Mouse (Mus musculus) lung, postnatal 36 days (tissue): Measurements from ENCODE around the gene Nudt21.

Experiments used
- DNase-seq: peaks from one replicate; pipeline ENCODE4 v3.0.0; 2022; ENCODE audit warnings: mixed read lengths

Nudt21 gene

DNA sequence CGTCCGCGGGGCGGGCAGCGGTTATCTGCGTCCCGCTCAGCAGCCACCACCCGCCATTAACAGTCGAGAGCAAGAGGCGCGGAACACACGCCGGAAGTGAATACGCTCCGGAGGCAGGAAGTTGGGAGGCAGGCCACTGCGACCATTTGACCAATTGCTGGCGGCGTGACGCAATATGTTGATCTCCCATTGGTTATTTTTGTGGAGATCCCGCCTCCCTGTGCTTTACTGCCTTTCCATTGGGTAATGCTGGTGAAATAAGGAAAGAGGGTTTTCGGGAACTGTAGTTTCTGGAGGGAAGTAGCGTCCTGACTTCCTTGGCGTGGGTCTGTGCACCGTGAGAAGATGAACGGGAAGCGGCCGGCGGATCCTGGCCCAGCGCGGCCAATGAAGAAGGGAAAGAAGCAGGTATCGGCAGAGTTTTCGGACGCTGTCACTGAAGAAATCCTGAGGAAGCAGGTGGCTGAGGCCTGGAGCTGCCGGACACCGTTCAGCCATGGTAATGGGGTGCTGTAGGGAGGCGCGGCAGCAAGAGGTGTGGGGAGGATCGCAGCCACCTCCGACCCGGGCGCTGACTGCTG, at the start of gene Nudt21, which contains the start of gene Ogfod1:
TSS of gene Nudt21 (minus strand) at position 88 of the 581 bp plus-strand sequence.
TSS of gene Ogfod1 (plus strand) at position 255 of the 581 bp plus-strand sequence.
- DNase-seq: peak; percentile 98

DNA sequence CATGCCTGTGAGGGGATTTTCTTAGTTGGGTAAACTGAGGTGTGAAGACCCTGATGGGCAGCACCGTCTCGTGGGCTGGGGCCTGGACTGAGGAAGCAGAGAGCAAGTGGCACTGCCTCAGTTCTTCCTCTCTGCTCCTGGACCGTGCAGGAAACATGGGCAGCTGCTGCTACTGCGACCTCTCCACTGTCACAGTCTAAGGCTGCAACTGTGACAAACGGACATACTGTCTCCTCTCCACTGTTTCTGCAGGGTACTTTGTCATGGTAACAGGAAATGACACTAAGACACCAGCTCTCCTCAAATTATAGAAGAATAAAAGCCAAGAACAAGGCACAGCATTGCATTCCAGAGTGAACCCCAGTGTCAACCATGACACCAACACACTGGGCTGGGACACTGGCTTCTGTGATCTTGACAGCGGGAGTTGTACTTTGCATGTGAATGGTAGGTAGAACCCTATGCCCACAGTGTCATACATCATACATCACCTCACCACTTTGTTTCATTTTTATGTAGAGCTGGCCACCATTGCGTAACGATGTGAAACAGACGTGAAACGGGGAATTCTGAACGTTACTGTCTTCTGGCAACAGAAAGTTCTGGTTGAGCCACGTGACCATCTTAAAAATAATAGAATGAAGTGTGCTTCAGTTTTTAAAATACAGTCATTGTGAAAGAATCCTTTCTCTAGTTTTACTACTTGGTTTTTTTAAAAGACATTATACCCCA, 39.8 kb upstream of the Nudt21 start:
- no peak for DNase-seq

DNA sequence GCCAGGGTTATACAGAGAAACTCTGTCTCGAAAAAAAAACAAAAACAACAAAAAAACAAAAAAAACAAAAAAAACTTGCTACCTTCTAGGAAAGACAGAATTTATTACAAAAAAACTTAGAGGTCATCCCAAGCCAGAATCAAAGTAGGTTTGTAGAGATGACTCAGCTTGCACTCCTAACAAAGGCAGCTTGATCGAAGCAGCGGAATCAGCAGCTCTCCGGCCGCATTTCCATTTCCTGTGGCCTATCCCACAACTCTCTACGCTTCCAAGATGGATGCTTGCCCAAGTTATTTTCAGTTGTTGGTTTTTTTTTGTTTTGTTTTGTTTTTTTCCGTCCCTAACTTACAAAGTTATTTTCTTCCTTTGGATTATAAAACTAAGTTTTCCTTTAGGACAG, 32.0 kb upstream of the Nudt21 start:
- no peak for DNase-seq

DNA sequence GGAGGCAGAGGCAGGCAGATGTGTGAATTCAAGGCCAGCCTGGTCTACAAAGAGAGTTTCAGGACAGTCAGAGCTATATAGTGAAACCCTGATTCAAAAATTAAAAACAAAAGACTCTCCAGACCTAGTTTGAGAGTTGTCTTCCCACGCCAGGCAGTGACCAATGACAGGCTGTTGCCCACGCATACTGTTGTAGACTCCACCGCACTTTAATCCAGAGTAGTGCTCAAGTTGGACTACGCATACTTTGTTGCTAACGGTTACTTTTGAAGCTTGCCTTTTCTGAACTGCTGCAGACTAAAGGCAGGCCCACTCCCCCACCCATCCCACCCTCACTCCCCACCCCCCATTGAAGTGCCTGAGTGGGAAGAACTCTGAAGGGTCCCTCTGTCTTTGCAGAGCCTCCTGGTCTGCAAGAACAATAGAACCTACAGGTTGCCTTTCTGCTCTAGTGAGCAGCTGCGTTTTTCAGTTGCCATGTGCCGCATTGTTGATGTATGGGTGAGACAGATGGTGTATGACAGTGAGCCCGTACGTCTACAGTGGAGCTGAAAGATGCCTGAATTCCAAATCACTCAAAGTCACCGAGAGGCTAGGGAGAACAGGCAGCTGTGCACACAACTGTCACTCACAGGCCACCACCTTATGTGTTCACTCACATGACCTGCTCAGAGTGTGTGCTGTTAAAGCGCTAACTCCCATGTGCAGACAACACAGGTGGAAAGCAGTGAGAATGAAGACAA, 29.5 kb upstream of the Nudt21 start:
- DNase-seq: no peak

DNA sequence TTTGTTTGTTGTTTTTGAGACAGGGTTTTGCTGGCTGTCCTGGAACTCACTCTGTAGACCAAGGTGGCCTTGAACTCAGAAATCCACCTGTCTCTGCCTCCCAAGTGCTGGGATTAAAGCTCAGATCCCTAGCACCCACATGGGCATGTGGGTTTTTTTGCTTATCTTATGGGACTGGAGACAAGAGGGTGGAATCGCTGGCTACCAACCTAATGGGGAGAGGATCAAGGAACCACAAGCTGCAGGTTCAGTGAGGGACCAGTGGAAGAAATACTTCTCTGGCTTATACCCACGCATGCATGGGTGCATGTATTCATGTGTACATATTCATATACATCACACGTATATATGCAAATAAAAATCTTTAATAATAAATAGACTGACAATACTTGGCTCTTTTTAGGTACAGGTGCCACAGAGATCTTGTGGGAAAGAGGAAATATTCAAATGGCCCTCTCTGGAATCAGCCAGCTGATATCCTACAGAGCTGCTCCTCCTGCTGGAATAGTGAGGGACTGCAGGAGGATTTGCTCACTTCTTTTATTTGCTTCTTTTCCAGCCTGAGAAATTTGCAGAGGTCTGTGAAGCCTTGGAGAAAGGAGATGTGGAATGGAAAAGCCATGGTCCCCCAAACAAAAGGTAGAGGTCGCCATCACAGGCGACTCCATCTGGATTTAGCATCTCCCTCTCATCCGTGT, 20.5 kb upstream of the Nudt21 start:
- DNase-seq: peak; percentile 72

DNA sequence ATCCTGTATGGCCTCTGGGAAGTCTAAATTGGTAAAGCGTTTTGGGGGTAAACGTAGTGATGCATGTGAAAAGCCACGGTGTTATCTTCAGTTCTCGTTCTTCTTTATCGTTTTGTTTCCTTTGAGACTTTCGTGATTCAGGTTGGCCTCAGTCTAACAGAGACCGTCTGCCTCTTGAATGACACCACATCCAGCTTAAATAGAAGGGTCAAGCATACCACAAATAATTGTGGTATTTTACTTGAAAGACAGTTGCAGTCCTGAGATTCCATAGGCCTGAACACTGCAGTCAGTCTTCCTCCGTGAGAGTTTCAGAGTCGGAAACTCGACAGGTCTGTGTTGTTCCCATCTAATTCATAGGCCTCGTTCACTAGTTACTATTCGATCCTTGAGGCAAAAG, 15.9 kb upstream of the Nudt21 start:
- no peak for DNase-seq

DNA sequence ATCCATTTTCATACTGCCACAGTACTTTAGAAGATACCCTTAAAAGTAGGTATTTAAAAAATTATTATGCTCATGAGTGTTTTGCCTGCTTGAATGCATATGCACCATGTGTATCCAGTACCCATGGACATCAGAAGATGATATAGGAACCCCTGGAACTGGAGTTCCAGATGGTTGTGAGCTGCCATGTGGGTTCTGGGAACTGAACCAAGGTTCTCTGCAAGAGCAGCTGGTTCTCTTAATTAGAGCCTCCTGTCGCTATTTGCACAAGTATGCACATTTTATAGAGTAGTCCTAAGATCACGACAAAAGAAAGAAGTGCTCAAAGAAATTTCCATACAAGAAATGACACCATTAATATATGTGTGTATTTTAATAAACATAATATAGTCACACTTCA, 11.0 kb upstream of the Nudt21 start:
- no peak for DNase-seq

DNA sequence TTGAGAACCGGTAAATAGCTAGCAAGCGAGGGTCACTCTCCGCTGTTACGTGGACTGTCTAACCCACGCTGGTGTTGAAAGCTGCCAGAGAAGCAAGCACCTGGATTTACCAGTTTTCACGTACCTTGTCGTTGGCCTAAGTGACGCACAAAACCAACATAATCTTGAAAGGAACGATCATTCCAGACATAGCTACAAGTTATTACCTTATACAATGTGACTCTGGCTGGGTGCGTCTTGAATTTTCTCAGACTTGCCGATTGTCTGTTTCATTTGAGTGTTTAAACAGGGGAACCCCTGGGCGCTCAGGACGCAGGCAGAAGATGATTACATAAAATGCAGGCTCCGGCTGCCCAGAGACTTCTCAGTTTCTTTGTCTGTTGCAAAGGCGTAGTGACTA, 975 bp upstream of the Nudt21 start:
- DNase-seq: peak; percentile 40

DNA sequence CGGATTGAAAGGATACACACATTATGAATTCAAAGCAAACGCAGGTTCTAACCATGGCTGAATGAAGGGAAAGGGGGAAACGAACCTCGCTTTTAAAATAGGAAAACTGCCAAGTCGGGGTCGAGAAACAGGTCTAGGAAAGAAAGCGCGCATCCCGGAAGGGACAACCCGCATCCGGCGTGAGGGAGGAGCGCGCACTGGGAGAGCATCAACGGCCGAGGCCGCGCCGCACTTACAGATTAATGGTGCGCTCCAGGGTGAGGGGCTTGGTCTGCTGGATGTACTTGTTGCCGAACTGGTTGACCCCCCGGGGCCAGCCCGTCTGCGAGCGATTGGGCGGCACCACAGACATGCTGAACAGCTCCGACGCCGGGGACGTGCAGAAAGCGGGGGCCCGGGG, 290 bp downstream of the Nudt21 start:
- DNase-seq: peak; percentile 63

DNA sequence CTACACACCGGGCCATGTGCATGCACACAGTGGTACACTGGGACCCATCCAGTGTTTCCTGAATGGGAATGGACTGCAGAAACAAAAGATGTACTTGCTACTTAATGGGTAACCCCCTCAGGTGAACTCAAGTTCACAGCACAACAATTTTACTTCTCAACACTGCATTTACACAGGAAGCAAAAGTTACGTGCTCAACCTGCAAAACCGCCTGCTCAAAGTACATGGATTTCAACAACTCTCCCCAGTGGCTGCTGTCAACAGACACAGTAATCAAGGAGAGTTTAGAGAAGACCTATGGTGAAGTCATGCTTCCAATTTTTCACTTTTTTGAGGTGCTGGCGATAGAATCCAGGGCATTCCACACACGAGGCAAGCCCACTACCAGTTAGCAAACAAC, 1.6 kb downstream of the Nudt21 start:
- DNase-seq: no peak

DNA sequence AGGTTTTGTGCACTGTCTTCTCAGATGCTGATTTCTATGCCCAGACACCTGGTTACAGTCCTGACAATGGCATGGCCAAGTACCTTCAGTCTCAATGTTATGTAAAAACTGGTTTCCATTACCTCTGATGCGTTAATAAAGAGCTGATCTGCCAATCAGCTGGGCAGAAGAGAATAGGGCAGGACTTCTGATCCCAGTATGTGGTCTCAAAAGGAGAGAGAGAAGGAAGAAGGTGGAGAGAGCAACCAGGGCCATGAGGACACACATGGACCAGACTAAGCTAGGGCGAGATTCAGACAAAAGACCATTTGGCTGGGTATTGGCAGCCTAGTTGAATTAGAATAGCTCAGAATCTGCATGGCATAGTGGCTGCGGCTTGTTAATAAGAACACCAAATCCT, 3.2 kb downstream of the Nudt21 start:
- DNase-seq: no peak

DNA sequence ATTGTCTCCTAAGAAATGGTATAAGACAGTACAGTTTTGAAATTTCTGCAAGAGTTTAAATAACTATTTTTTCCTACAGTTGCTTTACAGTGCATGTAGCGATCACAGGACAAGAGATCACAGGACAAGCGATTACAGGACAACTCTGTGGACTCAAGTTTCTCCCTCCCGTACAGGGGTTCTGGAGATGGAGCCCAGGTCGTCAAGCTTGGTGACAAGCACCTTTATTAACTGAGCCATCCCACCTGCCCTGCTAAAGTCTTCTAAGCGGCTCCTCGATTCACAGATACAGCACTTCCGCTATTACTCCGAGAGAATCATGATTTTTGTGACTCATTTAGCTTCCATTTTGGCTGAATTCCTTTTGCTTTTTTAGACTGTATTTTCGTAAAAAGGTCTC, 7.1 kb downstream of the Nudt21 start:
- no peak for DNase-seq

DNA sequence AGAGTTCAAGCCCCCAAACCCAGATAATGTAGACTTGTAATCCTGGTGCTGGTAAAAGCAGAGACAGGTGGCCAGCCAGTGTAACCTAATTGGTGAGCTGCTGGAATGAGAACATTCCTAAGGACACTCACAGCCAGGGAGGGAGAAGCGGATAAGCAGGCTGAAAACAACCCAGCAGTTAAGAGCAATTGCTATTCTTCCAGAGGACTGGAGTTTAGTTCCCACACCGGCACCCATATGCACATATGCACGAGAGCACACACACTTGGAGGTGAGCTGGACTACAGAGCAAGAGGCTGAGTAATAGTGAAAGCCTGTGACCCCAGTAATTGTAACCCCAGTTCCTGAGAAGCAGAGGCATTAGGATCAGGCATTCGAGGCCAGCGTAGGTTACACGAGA, 12.9 kb downstream of the Nudt21 start:
- no peak for DNase-seq

DNA sequence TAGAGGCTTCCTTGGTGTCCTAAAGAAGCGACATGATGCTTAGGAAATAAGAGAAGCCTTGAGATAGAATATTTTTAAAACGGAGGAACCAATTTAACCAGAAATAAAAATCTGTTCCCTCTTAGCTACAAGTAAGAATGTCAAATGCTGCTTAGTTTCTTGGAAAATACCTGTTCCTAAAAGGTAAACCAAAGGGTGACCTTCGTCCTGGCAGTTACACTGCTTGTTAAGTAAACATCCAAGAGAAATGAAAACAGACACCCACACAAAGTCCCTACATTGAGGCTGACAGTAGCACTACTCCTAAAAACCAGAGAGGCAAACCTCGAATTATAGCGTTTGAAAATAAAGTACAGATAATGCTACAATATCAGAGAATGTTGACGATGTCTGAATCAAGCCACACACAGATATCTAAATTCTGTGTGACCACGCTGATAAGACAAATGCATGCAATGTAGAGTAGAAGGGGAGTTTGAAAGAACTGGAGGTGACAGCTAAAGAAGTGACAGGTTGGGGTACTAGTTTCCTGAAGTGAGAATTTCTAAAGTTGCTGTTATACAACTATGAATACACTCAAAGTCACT, 23.7 kb downstream of the Nudt21 start:
- no peak for DNase-seq

DNA sequence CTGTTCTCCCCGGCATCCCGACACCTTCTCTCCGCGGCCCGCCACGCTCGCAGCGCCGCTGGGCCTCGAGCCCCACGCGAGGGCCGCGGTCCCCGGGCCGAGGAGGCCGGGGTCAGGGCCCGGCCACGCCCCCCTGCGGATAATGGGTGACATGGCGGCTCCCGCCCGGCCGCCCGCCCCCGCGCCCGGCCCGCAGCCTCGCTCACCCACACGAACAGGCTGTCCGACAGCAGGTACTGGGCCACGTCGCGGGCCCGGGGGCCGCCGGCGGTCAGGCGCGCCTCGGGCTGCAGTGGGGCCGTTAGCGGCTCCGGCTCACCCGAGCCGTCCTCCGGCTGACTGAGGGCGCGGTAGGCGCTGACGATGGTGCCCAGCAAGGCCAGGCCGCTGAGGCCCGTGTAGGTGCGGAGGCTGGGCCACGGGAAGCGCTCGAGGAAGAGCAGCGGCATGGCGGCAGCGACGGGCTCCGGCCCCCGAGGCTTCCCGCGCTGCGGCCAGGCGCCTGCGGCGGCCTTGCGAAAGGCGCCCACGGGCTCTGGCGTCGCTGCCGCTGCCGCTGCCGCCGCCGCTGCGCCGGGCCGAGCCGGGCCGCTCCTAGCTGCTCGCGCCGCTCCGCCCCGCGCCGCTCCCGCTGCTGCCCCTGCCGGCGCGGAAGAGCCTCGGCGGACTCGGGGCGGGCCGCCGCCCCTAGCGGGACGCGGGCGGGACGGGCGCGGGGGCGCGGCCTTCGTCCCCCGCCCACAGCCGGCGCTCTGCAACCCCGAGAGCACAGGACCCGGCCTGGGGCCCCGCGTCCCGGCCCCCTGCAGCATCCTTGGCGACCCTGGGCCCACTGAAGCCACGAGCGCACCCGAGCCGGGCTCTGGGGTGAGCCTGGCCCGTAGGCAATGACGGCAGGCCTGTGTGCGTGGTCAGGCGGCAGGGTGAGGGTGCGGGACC, 24.5 kb downstream of the Nudt21 start, which contains the start of gene Amfr:
TSS of gene Amfr (minus strand) at position 830 of the 939 bp plus-strand sequence.
- peak; percentile 63 for DNase-seq

DNA sequence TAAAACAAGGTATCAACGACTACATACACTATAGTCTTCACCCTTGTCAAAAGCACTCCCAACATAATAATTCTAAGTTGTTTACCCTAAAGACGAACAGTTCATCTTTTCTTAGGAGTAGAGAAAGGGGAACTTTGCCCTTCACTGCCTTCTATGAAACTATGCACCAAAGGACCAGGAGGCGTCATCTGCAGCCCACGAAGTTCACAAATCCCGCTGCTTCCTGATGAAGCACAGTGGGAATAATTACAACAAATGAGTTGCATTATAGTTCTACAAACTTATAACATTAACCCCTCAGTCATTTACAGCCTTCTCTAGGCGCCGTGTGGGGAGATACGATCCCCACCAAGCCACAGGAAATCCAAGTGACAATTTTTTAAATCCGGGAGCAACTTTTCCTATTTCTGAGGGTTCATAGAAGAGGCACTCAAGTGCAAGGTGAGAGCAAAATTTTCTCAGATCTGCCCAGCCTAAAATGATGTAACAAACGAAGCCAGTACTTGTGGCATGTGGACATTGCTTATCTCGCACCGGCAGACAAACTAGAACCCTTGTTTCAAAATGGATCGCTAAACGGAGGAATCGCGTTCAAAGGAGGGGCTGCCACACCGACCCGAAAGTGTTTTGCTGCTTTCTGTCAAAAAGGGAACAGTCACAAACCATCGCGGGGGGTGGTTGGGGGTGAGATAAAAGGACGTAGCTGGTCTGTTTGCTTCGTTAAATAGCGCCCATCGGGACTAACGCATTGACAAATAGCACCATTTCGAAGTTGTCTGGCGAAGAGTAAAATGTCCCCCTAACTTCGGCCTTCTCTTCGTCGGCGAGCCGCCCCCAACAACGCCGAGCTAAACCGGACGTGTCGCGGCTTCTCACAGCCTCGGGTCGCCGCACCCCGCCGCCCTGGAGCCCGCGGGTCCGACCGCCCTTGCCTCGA, 25.5 kb downstream of the Nudt21 start:
- peak; percentile 12 for DNase-seq

DNA sequence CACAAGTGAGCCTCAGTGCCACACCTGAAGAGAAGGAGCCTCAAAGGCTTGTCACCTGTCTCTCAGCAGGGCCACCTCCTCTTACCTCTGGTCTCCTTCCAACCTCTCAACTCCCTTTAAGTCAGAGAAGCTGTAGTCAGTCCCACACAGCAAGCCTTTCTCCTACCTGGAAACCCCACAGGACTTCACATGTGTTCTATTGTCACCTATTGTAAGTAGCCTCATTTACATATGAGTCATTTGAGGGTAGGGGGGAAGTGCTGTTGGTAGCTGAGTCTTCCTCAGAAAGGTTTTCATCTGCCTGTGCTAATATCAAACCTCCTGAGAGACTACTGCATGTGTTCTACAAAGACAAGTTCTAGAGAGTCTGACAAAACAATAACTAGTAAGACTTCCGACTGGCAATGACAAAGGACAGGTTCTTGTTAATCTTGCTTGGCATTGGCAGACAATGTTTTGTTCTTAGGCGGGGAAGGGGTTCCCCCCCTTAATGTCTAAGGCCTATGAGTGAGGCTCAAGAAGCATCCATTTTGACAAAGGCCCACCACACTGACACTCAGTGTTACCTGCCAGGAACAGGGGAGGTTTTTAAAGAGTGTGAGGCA, 26.6 kb downstream of the Nudt21 start:
- no peak for DNase-seq

DNA sequence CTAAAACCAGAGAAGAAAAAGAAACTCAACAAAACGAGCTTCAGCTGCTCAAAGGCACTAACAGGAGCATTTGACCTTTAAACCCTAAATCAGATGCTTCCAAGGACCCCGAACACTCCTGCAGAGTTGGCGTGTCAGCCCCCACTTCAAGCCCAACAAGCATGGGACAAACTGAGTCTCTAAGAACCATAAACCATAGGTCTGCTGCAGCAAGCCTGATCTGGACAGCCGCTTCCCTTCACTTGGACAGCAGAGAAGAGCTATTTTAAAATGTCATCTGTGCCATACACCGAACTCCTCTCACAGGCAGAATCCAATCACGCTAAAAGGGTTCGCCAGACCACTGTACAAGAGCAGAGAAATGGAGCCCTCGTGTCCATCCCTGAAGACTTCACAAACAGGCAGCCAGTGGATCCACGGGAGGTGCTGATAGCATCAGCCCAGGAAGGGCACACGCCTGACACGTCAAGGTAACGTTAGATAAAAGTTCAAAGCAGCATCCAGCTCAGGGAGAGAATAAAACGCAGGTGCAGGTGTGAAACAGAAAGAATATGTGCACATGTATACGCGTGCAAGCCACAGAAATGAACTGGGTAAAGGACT, 27.5 kb downstream of the Nudt21 start:
- DNase-seq: no peak

DNA sequence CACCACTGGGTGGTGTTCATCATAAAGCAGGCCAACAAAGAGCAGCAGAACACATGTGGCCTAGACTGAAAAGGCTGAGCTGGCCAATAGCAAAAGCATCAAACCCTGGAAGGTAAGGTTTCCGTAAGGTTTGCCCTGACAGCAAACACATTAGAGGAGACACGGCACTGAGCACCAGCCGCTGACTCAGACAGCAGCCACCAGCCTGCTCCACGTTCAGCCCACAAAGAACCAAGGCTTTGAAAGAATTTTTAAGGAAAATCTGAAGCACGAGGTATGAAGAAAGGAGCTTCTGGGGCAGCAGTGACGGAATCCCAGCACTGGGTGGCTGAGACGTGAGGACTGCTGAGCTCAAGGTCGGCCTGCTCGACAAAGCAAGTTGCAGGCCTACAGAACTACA, 32.7 kb downstream of the Nudt21 start:
- DNase-seq: no peak

DNA sequence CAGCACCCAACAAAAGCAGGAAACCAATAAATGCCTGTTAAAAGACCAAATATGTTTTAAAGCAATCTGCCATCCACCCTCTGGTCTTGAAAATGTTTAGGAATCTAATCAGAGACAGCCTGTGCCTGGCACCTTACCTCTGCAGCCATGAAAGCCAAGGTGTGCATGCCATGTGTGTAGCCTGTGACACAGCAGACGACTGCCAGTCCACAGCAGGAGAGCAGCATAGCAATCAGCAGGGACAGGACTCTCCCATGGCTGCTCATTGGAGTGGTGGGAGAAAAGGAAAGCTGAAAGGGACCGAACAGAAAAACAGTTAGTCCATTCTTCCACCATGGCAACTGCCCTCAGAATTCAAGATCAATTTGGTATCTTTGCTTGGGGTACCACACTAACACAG, 37.9 kb downstream of the Nudt21 start:
- DNase-seq: no peak
